Mouse (Mus musculus) stomach, embryonic 16.5 days (tissue): ENCODE data around the gene Hba-x. TPM values are rescaled to one million over a fixed set of nuclear protein-coding genes. Genes with fewer than 3 reads are reported as not detected.
"Not testable (repeated sequence)": the region's sequence is repeated elsewhere in the genome, so short reads cannot be mapped to it uniquely, and the experiment has no call there.

Experiments used
- ATAC-seq: fragments of 200-750 bp; cut with Nextera tagmentation; 2 replicates; pipeline ENCODE4 v1.8.0; 2017; ENCODE audit warnings: moderate number of reproducible peaks, moderate TSS enrichment; ENCODE audit not compliant: insufficient read depth, low FRiP score
- H3K27ac ChIP-seq: fragments of 300-500 bp; sonication (generic); 2 replicates; pipeline ENCODE4 v1.5.1; 2014; ENCODE audit warnings: low read length
- H3K27me3 ChIP-seq: fragments of 300-500 bp; sonication (generic); 2 replicates; pipeline ENCODE4 v1.6.1; 2014; ENCODE audit warnings: low read length, control low read depth, mixed read lengths; ENCODE audit not compliant: control insufficient read depth, insufficient read depth
- H3K36me3 ChIP-seq: fragments of 300-500 bp; sonication (generic); 2 replicates; pipeline ENCODE4 v1.6.1; 2014; ENCODE audit warnings: low read length; ENCODE audit not compliant: control insufficient read depth, insufficient read depth
- H3K4me1 ChIP-seq: fragments of 300-500 bp; sonication (generic); 2 replicates; pipeline ENCODE4 v1.6.1; 2014; ENCODE audit warnings: low read length, control low read depth, mixed read lengths; ENCODE audit not compliant: control insufficient read depth, insufficient read depth
- H3K4me2 ChIP-seq: fragments of 300-500 bp; sonication (generic); 2 replicates; pipeline ENCODE4 v1.6.1; 2014; ENCODE audit warnings: low read depth, low read length, mixed read lengths
- H3K4me3 ChIP-seq: fragments of 300-500 bp; sonication (generic); replicated peaks from 2 replicates; pipeline ENCODE4 v1.5.1; 2014; ENCODE audit warnings: mild to moderate bottlenecking, low read length
- H3K9ac ChIP-seq: fragments of 300-500 bp; sonication (generic); 2 replicates; pipeline ENCODE4 v1.6.1; 2014; ENCODE audit warnings: low read length
- H3K9me3 ChIP-seq: fragments of 300-500 bp; sonication (generic); replicated peaks from 2 replicates; pipeline ENCODE4 v1.6.1; 2016; ENCODE audit warnings: low read length, control low read depth; ENCODE audit not compliant: control insufficient read depth
- WGBS: fragments of 180-500 bp; shearing (Covaris S2); extraction: QIAGEN DNeasy Blood & Tissue Kit; methylation state at CpG from one replicate; pipeline ENCODE4 v1.1.7; 2014; 5-methylcytosine and 5-hydroxymethylcytosine counted together
- polyA plus RNA-seq: library from polyadenylated mRNA; unstranded; fragments of >200 nt; fragmentation: Nextera tagmentation; extraction: Ambion mirVana; gene quantifications from 2 replicates; pipeline ENCODE4 v1.2.1, GENCODE M21; 2015

Hba-x gene
- polyA plus RNA-seq, 1 experiment from 2014 or later = 16.3 TPM

DNA sequence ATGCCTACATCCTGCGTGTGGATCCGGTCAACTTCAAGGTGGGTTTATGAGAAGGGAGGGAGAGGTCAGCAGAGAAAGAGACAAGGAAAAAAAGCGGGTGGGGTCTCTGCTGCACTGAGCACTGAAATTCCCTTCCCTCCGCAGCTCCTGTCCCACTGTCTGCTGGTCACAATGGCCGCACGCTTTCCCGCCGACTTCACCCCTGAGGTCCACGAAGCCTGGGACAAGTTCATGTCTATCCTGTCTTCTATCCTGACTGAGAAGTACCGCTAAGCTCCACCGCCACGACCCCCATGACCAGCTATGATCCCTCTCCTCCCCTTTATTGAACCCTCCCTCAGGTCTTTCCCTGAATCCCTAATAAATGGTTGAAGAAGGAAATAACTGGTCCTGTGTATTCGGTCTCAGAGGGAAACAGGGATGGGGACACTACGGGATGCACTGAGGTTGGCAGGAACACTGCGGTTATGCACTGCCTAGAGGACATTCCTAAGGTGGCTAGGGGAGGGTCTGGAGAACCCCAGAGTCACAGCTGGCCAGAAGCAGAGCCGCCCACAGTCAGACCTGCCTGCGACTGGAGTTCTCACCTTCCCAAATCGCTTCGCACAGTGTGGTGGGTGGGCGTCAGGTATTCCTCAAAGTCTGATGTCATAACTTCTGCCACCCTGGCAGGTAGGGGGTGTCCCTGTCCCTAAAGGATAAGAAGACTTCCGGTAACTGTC, 1.7 kb downstream of the Hba-x start:
- H3K4me1 ChIP-seq = no peaks in the 10 kb centered on the region
- H3K4me3 ChIP-seq = no peak overlapping the region
- no peaks in the 10 kb centered on the region for H3K36me3 ChIP-seq
- H3K27me3 ChIP-seq = no peaks in the 10 kb centered on the region
- no peak overlapping the region for H3K4me2 ChIP-seq
- no peak for ATAC-seq
- 68% methylated on average over 21 of the region's 21 CpGs for WGBS
- no peak overlapping the region for H3K9ac ChIP-seq
- no peak overlapping the region for H3K27ac ChIP-seq
- H3K9me3 ChIP-seq = no peaks in the 10 kb centered on the region

DNA sequence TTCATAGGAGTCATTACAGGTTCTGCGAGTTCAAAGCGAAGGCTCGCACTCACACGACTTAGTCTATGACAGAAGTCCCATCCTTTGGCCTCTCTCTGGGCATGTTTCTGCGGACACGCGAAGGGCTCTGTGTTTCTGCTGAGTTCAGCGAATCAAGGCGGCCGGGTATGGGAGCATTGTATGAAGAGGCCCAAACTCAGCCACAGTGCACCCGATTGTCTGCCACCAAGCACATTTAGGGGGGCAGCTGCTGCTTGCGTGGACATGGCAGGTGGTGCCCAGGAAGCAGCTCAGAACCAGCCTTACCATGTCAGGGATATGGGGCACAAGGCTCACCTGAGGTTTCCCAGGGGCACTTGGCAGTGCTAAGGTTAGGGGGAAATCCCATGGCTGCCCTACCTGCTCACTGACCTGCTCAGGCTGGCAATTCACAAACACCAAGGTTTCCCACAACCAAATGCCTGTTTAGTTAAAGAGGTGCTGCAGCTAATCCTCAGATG, 2.3 kb downstream of the Hba-x start:
- H3K27ac ChIP-seq = no peak overlapping the region
- no peaks in the 10 kb centered on the region for H3K27me3 ChIP-seq
- no peak overlapping the region for H3K4me2 ChIP-seq
- no peak for ATAC-seq
- H3K4me3 ChIP-seq = no peak overlapping the region
- WGBS = 77% methylated on average over 12 of the region's 12 CpGs
- no peaks in the 10 kb centered on the region for H3K36me3 ChIP-seq
- no peak overlapping the region for H3K9ac ChIP-seq
- H3K9me3 ChIP-seq = no peaks in the 10 kb centered on the region
- H3K4me1 ChIP-seq = no peaks in the 10 kb centered on the region

DNA sequence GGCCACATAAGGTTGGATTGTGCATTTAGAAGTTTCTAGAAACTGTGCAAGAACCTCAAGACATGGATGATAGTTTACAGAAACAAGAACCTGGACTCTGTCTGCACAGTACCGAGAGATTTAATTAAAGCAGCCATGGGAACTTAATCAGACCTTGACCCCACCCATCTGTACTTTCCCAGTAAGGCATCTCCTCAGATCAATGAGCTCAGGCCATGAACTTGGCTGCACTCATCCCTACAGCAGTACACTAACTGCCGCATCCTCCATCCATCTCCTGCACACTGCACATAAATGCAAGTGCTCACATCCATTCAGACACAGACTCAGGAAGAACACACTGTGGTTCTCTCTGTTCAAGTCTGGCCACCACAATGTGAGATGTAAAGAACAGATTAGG, 4.4 kb downstream of the Hba-x start:
- no peak overlapping the region for H3K27ac ChIP-seq
- H3K4me2 ChIP-seq = no peak overlapping the region
- H3K9ac ChIP-seq = no peak overlapping the region
- WGBS = 54% methylated on average over 2 of the region's 2 CpGs
- H3K36me3 ChIP-seq = no peaks in the 10 kb centered on the region
- H3K4me1 ChIP-seq = no peaks in the 10 kb centered on the region
- no peaks in the 10 kb centered on the region for H3K27me3 ChIP-seq
- no peak overlapping the region for H3K4me3 ChIP-seq
- no peak for ATAC-seq
- no peaks in the 10 kb centered on the region for H3K9me3 ChIP-seq

DNA sequence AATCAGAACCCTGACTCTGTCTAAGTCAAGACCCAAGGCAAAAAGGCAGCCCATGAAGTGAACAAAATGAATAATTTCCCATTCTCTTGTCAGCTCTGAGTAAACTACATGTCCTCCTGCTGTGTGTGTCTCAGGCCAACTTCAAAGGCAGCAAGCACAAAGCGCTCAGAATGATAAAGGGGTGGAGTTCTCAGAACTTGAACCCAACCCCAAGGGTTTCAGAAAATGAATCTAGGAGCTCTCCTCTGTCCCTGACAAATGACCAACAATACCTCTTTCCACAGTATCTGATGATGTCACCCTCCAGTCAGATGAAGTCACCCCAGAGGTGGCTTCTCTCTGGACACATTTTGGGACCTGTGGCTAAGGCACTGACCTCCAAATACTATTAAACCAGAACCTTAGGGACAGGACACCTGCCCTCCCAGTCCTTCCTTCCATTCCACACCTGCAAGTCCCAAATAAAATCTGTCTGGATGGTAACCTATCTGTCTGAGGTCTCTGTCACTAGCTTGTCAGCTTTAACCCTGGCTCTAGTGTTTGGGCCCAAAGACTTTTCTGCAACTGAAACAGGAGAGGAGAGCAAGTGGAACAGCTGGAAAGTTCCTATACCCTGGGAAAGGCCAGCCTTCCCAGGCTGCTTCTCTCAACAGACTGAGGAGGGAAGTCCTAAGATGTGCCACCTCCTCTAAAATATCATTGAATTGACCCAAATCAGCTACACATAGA, 5.4 kb downstream of the Hba-x start:
- no peak for ATAC-seq
- Histone ChIP-seq H3K36me3 (no peaks in the 10 kb centered on the region), H3K27ac (no peak overlapping the region), H3K27me3 (no peaks in the 10 kb centered on the region), H3K4me3 (no peak overlapping the region), H3K9me3 (no peaks in the 10 kb centered on the region), H3K4me2 (no peak overlapping the region), H3K9ac (no peak overlapping the region), H3K4me1 (no peaks in the 10 kb centered on the region)
- WGBS = 72% methylated on average over 1 of the region's 1 CpGs

DNA sequence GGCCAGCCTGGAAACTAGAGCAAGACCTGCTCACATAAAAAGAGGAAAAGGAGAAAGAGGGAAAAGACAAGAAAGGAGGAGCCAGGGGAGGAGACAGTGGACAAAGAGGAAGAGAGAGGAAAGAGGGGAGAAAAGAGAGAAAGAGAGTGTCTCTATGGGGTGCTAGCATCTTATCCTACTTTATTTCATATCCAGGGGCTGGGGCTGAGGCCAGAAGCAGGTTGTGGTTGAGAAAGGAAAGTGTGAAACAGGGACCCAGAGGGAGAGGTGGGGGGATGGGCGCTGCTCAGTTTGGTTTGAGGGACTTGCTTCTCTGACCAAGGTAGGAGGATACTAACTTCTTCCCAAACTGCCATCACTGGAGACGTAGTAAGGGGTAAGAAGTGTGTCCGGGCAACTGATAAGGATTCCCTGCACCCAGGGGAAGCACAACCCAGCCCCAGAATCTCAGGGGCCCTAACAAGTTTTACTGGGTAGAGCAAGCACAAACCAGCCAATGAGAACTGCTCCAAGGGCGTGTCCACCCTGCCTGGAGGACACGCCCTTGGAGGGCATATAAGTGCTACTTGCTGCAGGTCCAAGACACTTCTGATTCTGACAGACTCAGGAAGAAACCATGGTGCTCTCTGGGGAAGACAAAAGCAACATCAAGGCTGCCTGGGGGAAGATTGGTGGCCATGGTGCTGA, 7.0 kb downstream of the Hba-x start, which contains the start of gene Hba-a1:
TSS of gene Hba-a1 (plus strand) at position 421 of the 687 bp plus-strand sequence.
- 64% methylated on average over 1 of the region's 5 CpGs for WGBS
- ATAC-seq = peak; percentile 52
- H3K4me3 ChIP-seq, H3K27ac ChIP-seq, H3K27me3 ChIP-seq, H3K36me3 ChIP-seq, H3K9me3 ChIP-seq, H3K4me2 ChIP-seq, H3K4me1 ChIP-seq, H3K9ac ChIP-seq: not testable (repeated sequence)

DNA sequence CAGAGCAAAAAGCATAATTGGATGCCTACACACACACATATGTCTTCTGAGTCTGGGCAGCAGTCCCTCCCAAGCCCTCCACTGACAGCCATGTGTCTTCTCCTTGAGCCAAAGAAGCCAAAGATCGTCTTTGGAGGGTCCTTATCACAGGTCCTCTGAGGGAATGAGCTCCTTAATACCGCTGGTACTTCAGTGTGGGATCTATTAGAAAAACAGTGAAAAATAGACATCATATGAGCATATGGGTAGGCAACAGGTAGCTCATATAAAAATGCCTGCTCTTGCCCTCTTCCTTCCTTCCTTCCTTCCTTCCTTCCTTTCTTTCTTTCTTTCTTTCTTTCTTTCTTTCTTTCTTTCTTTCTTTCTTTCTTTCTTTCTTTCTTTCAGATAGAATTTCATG, 8.4 kb downstream of the Hba-x start:
- not testable (repeated sequence) for H3K4me3 ChIP-seq, H3K27ac ChIP-seq, H3K9ac ChIP-seq, H3K9me3 ChIP-seq, H3K4me1 ChIP-seq, H3K27me3 ChIP-seq, ATAC-seq, H3K4me2 ChIP-seq, H3K36me3 ChIP-seq
- 47% methylated on average over 2 of the region's 2 CpGs for WGBS

DNA sequence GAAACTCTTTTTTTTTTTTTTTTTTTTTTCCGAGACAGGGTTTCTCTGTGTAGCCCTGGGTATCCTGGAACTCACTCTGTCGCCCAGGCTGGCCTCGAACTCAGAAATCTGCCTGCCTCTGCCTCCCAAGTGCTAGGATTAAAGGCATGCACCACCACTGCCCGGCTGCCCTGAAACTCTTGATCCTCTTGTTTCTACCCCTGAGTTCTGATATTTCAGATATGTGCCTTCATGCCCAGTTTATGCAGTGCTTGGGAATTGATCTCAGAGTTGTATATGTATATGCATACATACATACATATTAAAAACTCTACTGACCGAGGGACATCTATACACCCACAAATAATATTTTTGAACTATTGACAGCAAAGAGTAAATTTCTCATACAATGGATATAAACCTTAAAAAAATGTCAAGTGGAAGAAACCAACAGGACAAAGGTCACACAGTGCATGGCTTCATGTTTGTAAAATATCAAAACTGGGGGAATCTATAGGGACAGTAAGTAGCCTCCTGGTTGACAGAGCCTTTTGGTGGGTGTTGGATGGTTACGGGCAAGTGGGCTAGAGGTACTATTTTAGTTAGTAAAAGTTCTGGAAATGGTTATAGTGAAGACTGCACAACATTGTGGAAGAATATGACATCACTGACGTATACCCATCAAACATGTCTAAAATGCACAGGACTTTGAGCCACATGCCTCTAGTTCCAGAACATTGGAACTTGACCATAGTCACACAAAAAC, 9.0 kb downstream of the Hba-x start:
- peak; percentile 45 for ATAC-seq

DNA sequence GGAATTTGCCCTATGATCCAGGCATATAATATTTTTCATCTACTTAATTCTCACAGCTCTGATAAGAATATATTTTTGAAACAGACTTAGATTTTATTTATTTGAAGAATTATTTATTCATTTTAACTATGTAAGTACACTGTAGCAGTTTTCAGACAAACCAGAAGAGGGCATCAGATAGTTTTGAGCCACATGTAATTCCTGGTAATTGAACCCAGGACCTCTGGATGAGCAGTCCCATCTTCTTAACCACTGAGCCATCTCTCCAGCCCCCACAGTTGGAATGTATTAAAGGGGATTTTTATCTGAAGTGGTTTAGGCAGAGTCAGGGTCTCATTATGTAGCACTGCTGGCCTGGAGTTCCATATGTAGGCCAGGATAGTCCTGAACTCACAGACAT, 9.7 kb downstream of the Hba-x start:
- not testable (repeated sequence) for H3K9ac ChIP-seq

More for the DNA sequence above, 9.0 kb downstream of the Hba-x start:
- Histone ChIP-seq H3K9me3 (no peaks in the 10 kb centered on the region), H3K9ac (no peak overlapping the region), H3K4me1 (no peaks in the 10 kb centered on the region), H3K27ac (no peak overlapping the region), H3K4me3 (no peak overlapping the region), H3K36me3 (no peaks in the 10 kb centered on the region), H3K4me2 (no peak overlapping the region), H3K27me3 (0 out of 2 replicates have a peak, but pooled peaks cover 4% of the 10 kb centered on the region)
- 75% methylated on average over 7 of the region's 7 CpGs for WGBS

More for the DNA sequence above, 9.7 kb downstream of the Hba-x start:
- H3K4me1 ChIP-seq, H3K4me3 ChIP-seq, ATAC-seq, H3K27ac ChIP-seq, H3K9me3 ChIP-seq, H3K4me2 ChIP-seq, H3K27me3 ChIP-seq, H3K36me3 ChIP-seq: not testable (repeated sequence)
